Mouse (Mus musculus): ENCODE data around the gene Ndufc2.

Gene Ndufc2

DNA sequence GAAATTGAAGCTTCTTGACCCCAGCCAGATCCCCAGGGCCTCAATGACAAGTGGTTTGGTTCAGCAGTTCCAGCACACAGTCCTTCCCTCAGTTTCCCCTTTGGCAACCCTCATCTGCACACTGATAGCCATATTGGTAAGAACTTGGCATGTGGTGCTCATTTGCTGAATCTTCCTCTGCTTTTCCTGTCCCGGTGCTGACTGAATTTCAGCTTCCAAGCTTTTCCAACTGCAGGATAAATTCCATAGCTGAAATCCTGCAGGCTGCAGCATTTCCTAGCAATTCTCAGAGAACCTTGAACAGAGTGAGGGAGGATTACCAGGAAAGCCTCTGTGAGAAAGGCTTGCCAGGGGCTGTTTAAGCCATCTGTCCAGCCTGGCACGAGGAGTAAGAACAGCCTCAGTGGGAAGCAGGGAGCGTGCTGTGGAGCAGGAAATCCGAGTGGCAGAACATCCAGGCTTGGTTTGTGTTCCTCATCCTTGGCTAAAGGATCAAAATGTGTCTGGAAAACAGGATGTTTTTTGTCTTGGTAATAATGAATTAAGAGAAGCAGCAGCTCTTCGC, 12.9 kb upstream of the Ndufc2 start:
- no peak for DNase-seq (ENCODE audit: low read depth, low spot score)

GRCm38 (mm10) chr7:97387561-97388147, 12.1 kb upstream of the Ndufc2 start:
- no peak for DNase-seq (ENCODE audit: low read depth, low spot score)

DNA sequence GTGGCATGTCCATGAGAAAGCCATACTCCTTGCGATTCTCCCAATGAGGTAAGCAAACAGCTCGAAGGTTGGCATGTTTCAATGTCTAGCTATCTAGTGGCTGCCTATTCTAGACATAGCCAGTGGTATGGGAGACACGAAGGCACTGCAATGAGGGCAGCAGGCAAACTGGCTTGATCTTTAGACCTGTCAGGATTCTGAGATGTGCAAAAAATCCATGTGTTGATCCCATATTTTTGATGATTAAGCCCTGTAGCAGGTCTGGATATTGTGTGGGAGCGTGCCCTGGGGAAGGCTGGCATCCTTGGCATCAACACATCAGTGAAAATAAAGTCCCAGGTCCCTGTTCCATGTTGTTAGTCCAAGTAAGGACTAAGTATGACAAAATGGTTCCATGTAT, 11.3 kb upstream of the Ndufc2 start:
- no peak for DNase-seq (ENCODE audit: low read depth, low spot score)

DNA sequence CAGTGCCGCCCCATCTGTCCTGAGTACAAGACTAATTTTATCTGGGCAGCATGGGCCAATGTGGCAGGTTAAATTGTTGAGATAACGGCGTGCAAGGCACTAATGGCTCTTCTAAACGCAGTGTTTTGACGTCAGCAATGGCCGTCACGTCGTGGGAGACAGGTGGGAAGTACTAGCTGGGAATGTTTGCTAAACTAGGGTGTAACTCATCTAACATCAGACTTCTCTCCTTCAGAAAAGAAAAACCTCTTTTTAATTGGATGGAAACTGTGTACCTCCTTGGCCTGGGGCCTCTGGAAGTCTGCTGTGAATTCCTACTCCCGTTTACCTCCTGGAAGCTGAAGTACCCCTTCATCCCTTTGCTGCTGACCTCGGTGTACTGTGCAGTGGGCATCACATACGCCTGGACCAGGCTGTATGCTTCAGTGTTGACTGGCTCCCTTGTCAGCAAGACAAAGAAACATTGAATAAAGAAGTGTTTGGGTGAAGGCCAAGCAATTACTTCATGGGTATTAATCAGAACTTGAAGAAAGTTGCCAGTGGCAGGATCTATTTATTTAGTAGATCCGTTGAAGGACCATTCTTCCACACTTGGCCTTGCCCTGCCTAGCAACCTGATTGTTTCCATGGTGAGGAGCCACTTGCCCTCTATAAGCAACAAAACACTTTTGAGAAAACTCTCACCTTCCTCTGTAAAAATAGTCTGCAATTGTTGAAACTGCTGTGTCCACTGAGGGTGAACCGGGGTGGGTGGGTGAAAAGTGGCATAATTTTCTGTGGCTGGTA, 8.3 kb upstream of the Ndufc2 start:
- DNase-seq (ENCODE audit: low read depth, low spot score) = no peak

DNA sequence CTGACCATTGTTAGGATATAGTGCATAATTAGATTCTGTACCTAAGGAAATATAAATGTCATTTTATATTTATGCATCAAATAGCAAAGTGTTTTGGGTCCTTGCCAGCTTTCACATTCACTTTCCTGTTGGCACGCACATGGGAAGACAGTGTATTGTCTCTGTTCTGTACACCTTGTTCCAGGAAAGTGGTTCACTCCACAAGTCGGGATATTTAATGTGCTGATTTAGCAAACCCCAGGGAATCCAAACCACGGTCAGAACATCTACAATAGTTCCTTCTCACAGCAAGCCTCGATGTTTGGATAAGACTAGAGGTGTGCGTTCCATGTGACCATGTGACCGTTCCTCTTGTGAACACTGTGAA, 7.7 kb upstream of the Ndufc2 start:
- DNase-seq (ENCODE audit: low read depth, low spot score) = no peak

- DNase-seq (ENCODE audit: low read depth, low spot score) = no peak
Measured at GRCm38 (mm10) chr7:97394375-97394774, 5.4 kb upstream of the Ndufc2 start.

DNA sequence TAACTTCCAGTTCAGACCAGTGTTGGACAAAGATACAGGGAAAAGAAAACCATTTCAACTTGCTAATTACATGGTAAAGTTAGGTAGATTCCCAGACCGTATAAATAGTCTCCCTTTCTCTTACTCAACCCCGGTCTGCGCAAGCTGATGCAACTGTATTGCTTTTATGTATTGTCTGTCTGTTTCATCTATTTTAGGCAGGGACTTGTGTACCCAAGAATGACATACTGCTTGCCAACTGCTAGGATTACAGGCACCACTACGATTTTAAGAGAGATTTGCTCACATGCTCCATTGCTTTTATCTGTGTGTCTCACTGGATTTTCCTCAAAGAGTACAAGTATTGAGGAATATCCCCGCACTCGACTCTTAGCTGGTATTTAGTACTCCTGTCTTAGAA, 860 bp upstream of the Ndufc2 start:
- DNase-seq (ENCODE audit: low read depth, low spot score) = no peak

DNA sequence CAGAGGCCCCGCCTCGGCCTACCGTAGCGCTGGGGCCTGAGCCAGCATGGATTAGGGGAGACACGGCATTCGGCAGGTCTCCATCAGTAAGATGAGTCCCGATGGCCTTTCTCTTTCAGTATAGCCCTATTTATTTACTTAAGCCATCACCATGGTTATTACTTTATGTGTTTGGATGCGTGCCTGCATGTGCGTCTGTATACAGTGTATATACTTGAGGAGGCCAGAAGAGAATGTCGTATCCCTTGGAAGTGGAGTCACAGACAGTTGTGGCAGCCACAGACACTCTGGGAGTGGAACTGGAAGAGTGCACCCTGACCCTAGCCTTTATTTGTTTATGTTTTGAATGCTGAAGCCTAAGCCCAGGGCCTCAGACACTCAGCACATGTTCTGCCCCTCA, 7.3 kb downstream of the Ndufc2 start:
- no peak for DNase-seq (ENCODE audit: low read depth, low spot score)

- DNase-seq (ENCODE audit: low read depth, low spot score) = no peak
Measured at GRCm38 (mm10) chr7:97411106-97411505, 11.3 kb downstream of the Ndufc2 start.

DNA sequence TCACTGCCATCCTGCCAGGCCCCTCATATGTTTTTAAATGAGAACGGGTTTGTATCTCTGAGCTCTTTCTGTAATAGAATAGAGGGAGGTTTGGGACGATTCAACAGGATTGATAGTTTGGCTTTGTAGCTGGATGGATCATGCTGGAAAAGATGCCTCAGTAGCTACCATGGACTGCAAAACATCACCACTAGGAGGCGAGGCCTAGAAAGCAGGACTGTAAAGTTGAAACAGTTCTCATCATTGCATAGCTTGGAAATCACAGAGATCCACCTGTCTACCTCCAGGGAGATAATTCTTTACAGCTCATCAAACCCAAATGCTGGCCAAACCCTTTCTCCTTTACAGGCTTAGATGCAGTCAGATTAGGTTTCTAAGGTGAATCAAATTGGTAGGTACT, 11.8 kb downstream of the Ndufc2 start:
- DNase-seq (ENCODE audit: low read depth, low spot score) = no peak

DNA sequence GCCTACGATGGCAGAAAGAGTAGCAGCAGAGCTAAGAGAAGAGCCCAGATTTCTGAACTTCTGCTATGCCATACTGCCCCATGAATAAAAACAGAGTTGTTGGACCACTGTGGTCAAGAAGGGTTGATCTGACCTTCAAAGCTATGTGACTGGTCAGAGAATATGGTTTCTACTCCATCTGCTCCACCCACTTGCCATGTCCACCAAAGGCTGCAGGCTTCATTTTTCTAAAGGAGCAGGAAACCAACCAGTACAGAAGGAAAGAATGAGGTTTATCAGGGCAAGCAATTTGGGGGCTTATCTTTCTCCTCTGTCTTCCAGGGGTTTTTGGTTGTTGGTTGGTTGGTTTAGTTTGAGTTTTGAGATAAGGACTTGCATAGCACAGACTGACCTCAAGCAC, 14.2 kb downstream of the Ndufc2 start:
- DNase-seq (ENCODE audit: low read depth, low spot score) = no peak

DNA sequence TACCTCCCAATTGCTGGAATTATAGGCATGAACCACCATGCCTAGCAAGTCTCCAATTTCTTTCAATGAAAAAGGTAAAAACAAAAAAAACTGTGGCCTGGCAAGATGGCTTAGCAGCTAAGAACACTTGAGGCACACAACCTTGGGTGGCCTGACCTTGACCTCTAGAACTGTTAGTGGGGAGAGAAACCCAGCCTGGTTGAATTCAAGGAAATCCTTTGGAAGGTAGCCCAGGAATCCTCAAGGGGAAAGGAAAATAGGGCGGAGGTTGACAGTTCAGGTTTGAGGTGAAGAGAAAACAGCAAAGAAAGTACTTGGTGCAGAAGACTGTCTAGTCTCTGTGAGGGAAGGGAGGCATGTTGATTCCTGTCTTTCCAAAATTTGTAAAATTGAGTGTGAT, 14.6 kb downstream of the Ndufc2 start:
- no peak for DNase-seq (ENCODE audit: low read depth, low spot score)

GRCm38 (mm10) chr7:97414915-97415687, 15.3 kb downstream of the Ndufc2 start:
- no peak for DNase-seq (ENCODE audit: low read depth, low spot score)

GRCm38 (mm10) chr7:97416473-97416872, 16.7 kb downstream of the Ndufc2 start:
- DNase-seq (ENCODE audit: low read depth, low spot score) = no peak

GRCm38 (mm10) chr7:97416906-97417777, 17.3 kb downstream of the Ndufc2 start, which contains the start of gene Thrsp:
Gene Thrsp, minus strand, starts transcription at chr7:97417730.
- DNase-seq (ENCODE audit: low read depth, low spot score) = no peak

- no peak for DNase-seq (ENCODE audit: low read depth, low spot score)
Measured at GRCm38 (mm10) chr7:97418717-97419116, 18.9 kb downstream of the Ndufc2 start.

DNA sequence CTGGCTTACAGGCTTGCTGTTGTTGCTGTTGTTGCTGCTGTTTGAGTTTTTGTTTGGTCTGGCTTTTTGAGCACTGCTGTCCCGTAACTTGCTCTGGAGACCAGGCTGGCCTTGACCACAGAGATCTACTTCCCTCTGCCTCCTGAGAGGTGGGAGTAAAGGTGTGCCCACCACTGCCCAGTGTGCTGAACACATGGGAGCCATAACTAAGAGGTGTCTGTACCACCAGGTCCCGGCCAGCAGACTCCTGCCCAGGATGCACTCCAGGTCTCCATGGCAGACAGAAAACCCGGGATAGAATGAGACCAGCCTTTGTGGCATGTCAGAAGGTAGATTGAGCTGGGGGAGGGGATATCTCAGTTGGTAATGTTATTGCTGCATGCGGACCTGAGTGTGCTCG, 19.4 kb downstream of the Ndufc2 start:
- no peak for DNase-seq (ENCODE audit: low read depth, low spot score)

GRCm38 (mm10) chr7:97420406-97420805, 20.6 kb downstream of the Ndufc2 start:
- no peak for DNase-seq (ENCODE audit: low read depth, low spot score)

GRCm38 (mm10) chr7:97420958-97421651, 21.3 kb downstream of the Ndufc2 start:
- DNase-seq (ENCODE audit: low read depth, low spot score) = no peak

- no peak for DNase-seq (ENCODE audit: low read depth, low spot score)
Measured at GRCm38 (mm10) chr7:97423754-97424153, 24.0 kb downstream of the Ndufc2 start.

Measured in WW6 (cell line).